Mouse (Mus musculus) liver, postnatal 0 days (tissue): ENCODE measurements at regions not wholly inside any gene's neighbourhood (a gene's known extent, or its start where the extent isn't known, plus 50 kb on each side); places are given as distances from the start of the nearest gene placed in this dataset.

ENCODE experiments used
- CTCF ChIP-seq: sonication (generic); IDR thresholded peaks from 2 replicates; pipeline ENCODE4 v1.5.1; 2016; ENCODE audit warnings: antibody characterized with exemption, low read depth
- EP300 ChIP-seq: IDR thresholded peaks from 2 replicates; pipeline ENCODE4 v1.6.1; 2016; ENCODE audit warnings: antibody characterized with exemption, low read depth, mild to moderate bottlenecking

- no peak for TF ChIP-seq EP300
- no peak for TF ChIP-seq CTCF
These were observed 330.0 kb downstream of the 1500009L16Rik start for GRCm38 (mm10) chr10:84052696-84053095.
